Mouse (Mus musculus) neural tube, embryonic 15.5 days (tissue): Measurements from ENCODE around the gene Grin2b. TPM values are rescaled to one million over a fixed set of nuclear protein-coding genes. Genes with fewer than 3 reads are reported as not detected.
"Not testable (repeated sequence)": the region's sequence is repeated elsewhere in the genome, so short reads cannot be mapped to it uniquely, and the experiment has no call there.

Experiments used
- ATAC-seq: fragments of 200-750 bp; cut with Nextera tagmentation; 2 replicates; pipeline ENCODE4 v1.8.0; 2017; ENCODE audit warnings: mild to moderate bottlenecking, moderate TSS enrichment, moderate library complexity; ENCODE audit not compliant: low FRiP score
- H3K27ac ChIP-seq: fragments of 300-500 bp; sonication (generic); replicated peaks from 2 replicates; pipeline ENCODE4 v1.5.1; 2015; ENCODE audit warnings: mild to moderate bottlenecking, inconsistent platforms
- H3K27me3 ChIP-seq: fragments of 300-500 bp; sonication (generic); replicated peaks from 2 replicates; pipeline ENCODE4 v1.6.1; 2015; ENCODE audit warnings: inconsistent platforms
- H3K36me3 ChIP-seq: fragments of 300-500 bp; sonication (generic); 2 replicates; pipeline ENCODE4 v1.6.1; 2015; ENCODE audit warnings: inconsistent platforms
- H3K4me1 ChIP-seq: fragments of 300-500 bp; sonication (generic); 2 replicates; pipeline ENCODE4 v1.6.1; 2015; ENCODE audit warnings: inconsistent platforms
- H3K4me2 ChIP-seq: fragments of 300-500 bp; sonication (generic); 2 replicates; pipeline ENCODE4 v1.6.1; 2015; ENCODE audit warnings: inconsistent platforms, mild to moderate bottlenecking, moderate library complexity
- H3K4me3 ChIP-seq: fragments of 300-500 bp; sonication (generic); replicated peaks from 2 replicates; pipeline ENCODE4 v1.5.1; 2015; ENCODE audit warnings: mild to moderate bottlenecking, inconsistent platforms
- H3K9ac ChIP-seq: fragments of 300-500 bp; sonication (generic); replicated peaks from 2 replicates; pipeline ENCODE4 v1.6.1; 2015; ENCODE audit warnings: mild to moderate bottlenecking, inconsistent platforms
- H3K9me3 ChIP-seq: fragments of 300-500 bp; sonication (generic); replicated peaks from 2 replicates; pipeline ENCODE4 v1.6.1; 2016; ENCODE audit warnings: inconsistent platforms
- WGBS: fragments of 180-500 bp; shearing (Covaris S2); methylation state at CpG from one replicate; pipeline ENCODE4 v1.1.7; 2015; ENCODE audit warnings: mixed read lengths; 5-methylcytosine and 5-hydroxymethylcytosine counted together
- polyA plus RNA-seq: library from polyadenylated mRNA; unstranded; fragments of >200 nt; fragmentation: Nextera tagmentation; extraction: Ambion mirVana; gene quantifications from 2 replicates; pipeline ENCODE4 v1.2.1, GENCODE M21; 2015

The Grin2b gene
- polyA plus RNA-seq, 1 experiment from 2014 or later: 82.8 TPM

- no peaks in the 10 kb centered on the region for H3K4me1 ChIP-seq
- no peak overlapping the region for H3K27ac ChIP-seq
- no peaks in the 10 kb centered on the region for H3K27me3 ChIP-seq
- H3K9ac ChIP-seq: no peak overlapping the region
- H3K4me3 ChIP-seq: no peak overlapping the region
- 82% methylated on average over 8 of the region's 8 CpGs for WGBS
- no peak for ATAC-seq
- H3K36me3 ChIP-seq: no peaks in the 10 kb centered on the region
- no peak overlapping the region for H3K4me2 ChIP-seq
- H3K9me3 ChIP-seq: no peaks in the 10 kb centered on the region
Measured at GRCm38 (mm10) chr6:135713716-135714115, 459.6 kb downstream of the Grin2b start.

- not testable (repeated sequence) for H3K4me2 ChIP-seq, H3K4me3 ChIP-seq, H3K36me3 ChIP-seq, H3K9me3 ChIP-seq, ATAC-seq, H3K4me1 ChIP-seq, H3K27me3 ChIP-seq, H3K27ac ChIP-seq, H3K9ac ChIP-seq
- WGBS: 91% methylated on average over 6 of the region's 6 CpGs
Measured at GRCm38 (mm10) chr6:135706850-135707522, 466.3 kb downstream of the Grin2b start.

GRCm38 (mm10) chr6:135703655-135704054 lies 469.7 kb downstream of the Grin2b start:
- Histone ChIP-seq H3K9me3 (no peaks in the 10 kb centered on the region), H3K9ac (no peak overlapping the region), H3K36me3 (no peaks in the 10 kb centered on the region), H3K4me3 (no peak overlapping the region), H3K27me3 (no peaks in the 10 kb centered on the region), H3K4me2 (no peak overlapping the region), H3K27ac (no peak overlapping the region), H3K4me1 (no peaks in the 10 kb centered on the region)
- no peak for ATAC-seq
- 31% methylated on average over 2 of the region's 2 CpGs for WGBS

GRCm38 (mm10) chr6:135701361-135701760 lies 471.9 kb downstream of the Grin2b start:
- Histone ChIP-seq H3K4me1 (no peaks in the 10 kb centered on the region), H3K27me3 (no peaks in the 10 kb centered on the region), H3K4me2 (no peak overlapping the region), H3K4me3 (no peak overlapping the region), H3K36me3 (no peaks in the 10 kb centered on the region), H3K9ac (no peak overlapping the region), H3K27ac (no peak overlapping the region), H3K9me3 (no peaks in the 10 kb centered on the region)
- WGBS: 51% methylated on average over 3 of the region's 3 CpGs
- no peak for ATAC-seq

- H3K4me1 ChIP-seq: no peaks in the 10 kb centered on the region
- H3K4me2 ChIP-seq: no peak overlapping the region
- no peaks in the 10 kb centered on the region for H3K9me3 ChIP-seq
- no peak overlapping the region for H3K27ac ChIP-seq
- WGBS: 83% methylated on average over 12 of the region's 12 CpGs
- H3K27me3 ChIP-seq: no peaks in the 10 kb centered on the region
- no peak for ATAC-seq
- H3K4me3 ChIP-seq: no peak overlapping the region
- no peak overlapping the region for H3K9ac ChIP-seq
- no peaks in the 10 kb centered on the region for H3K36me3 ChIP-seq
Measured at GRCm38 (mm10) chr6:135700717-135701345, 472.5 kb downstream of the Grin2b start.

- Histone ChIP-seq H3K4me3 (no peak overlapping the region), H3K9ac (no peak overlapping the region), H3K27me3 (no peaks in the 10 kb centered on the region), H3K36me3 (no peaks in the 10 kb centered on the region), H3K4me2 (no peak overlapping the region), H3K4me1 (no peaks in the 10 kb centered on the region), H3K9me3 (no peaks in the 10 kb centered on the region), H3K27ac (no peak overlapping the region)
- ATAC-seq: no peak
- 81% methylated on average over 9 of the region's 9 CpGs for WGBS
Measured at GRCm38 (mm10) chr6:135692533-135692932, 480.8 kb downstream of the Grin2b start.

GRCm38 (mm10) chr6:135691561-135691960 lies 481.8 kb downstream of the Grin2b start:
- Histone ChIP-seq H3K27ac (no peak overlapping the region), H3K27me3 (no peaks in the 10 kb centered on the region), H3K4me2 (no peak overlapping the region), H3K4me3 (no peak overlapping the region), H3K36me3 (no peaks in the 10 kb centered on the region), H3K9me3 (no peaks in the 10 kb centered on the region), H3K9ac (no peak overlapping the region), H3K4me1 (no peaks in the 10 kb centered on the region)
- ATAC-seq: no peak
- WGBS: 91% methylated on average over 7 of the region's 7 CpGs

GRCm38 (mm10) chr6:135687926-135688325 lies 485.4 kb downstream of the Grin2b start:
- H3K9ac ChIP-seq: no peak overlapping the region
- no peaks in the 10 kb centered on the region for H3K27me3 ChIP-seq
- no peaks in the 10 kb centered on the region for H3K9me3 ChIP-seq
- H3K4me3 ChIP-seq: no peak overlapping the region
- no peak overlapping the region for H3K4me2 ChIP-seq
- no peak for ATAC-seq
- WGBS: 69% methylated on average over 9 of the region's 9 CpGs
- H3K27ac ChIP-seq: no peak overlapping the region
- H3K4me1 ChIP-seq: no peaks in the 10 kb centered on the region
- H3K36me3 ChIP-seq: no peaks in the 10 kb centered on the region

- ATAC-seq: no peak
- 79% methylated on average over 2 of the region's 2 CpGs for WGBS
- no peak overlapping the region for H3K27ac ChIP-seq
- H3K4me3 ChIP-seq: no peak overlapping the region
- no peaks in the 10 kb centered on the region for H3K36me3 ChIP-seq
- 0 out of 2 replicates have a peak, but pooled peaks cover 3% of the 10 kb centered on the region for H3K4me1 ChIP-seq
- H3K27me3 ChIP-seq: no peaks in the 10 kb centered on the region
- no peak overlapping the region for H3K4me2 ChIP-seq
- H3K9me3 ChIP-seq: no peaks in the 10 kb centered on the region
- no peak overlapping the region for H3K9ac ChIP-seq
Measured at GRCm38 (mm10) chr6:135684206-135684605, 489.1 kb downstream of the Grin2b start.

- not testable (repeated sequence) for H3K27ac ChIP-seq, H3K4me2 ChIP-seq, H3K36me3 ChIP-seq, H3K27me3 ChIP-seq, H3K9ac ChIP-seq, ATAC-seq, H3K4me1 ChIP-seq, H3K4me3 ChIP-seq, H3K9me3 ChIP-seq
- 91% methylated on average over 4 of the region's 4 CpGs for WGBS
Measured at GRCm38 (mm10) chr6:135681423-135681822, 491.9 kb downstream of the Grin2b start.

- H3K4me3 ChIP-seq: no peak overlapping the region
- no peak for ATAC-seq
Measured at GRCm38 (mm10) chr6:135680105-135680710, 493.1 kb downstream of the Grin2b start.

GRCm38 (mm10) chr6:135674380-135674779 lies 498.9 kb downstream of the Grin2b start:
- Histone ChIP-seq H3K27me3 (no peaks in the 10 kb centered on the region), H3K4me3 (no peak overlapping the region), H3K36me3 (no peaks in the 10 kb centered on the region), H3K4me2 (no peak overlapping the region), H3K4me1 (no peaks in the 10 kb centered on the region), H3K27ac (no peak overlapping the region), H3K9ac (no peak overlapping the region), H3K9me3 (no peaks in the 10 kb centered on the region; the same call in 1 of the 2 replicates)
- WGBS: 21% methylated on average over 4 of the region's 4 CpGs
- no peak for ATAC-seq

More at GRCm38 (mm10) chr6:135680105-135680710, 493.1 kb downstream of the Grin2b start:
- Histone ChIP-seq H3K27ac (no peak overlapping the region), H3K36me3 (no peaks in the 10 kb centered on the region), H3K27me3 (no peaks in the 10 kb centered on the region), H3K9ac (no peak overlapping the region), H3K9me3 (no peaks in the 10 kb centered on the region; the same call in 1 of the 2 replicates), H3K4me2 (no peak overlapping the region), H3K4me1 (0 out of 2 replicates have a peak, but pooled peaks cover 3% of the 10 kb centered on the region)
- WGBS: 77% methylated on average over 14 of the region's 14 CpGs
